Mouse (Mus musculus) heart, embryonic 14.5 days (tissue): Measurements from ENCODE around the gene Fads1. TPM values are rescaled to one million over a fixed set of nuclear protein-coding genes. Genes with fewer than 3 reads are reported as not detected.
"Not testable (repeated sequence)": the region's sequence is repeated elsewhere in the genome, so short reads cannot be mapped to it uniquely, and the experiment has no call there.

ENCODE experiments used
- ATAC-seq: fragments of 200-750 bp; cut with Nextera tagmentation; 2 replicates; pipeline ENCODE4 v1.8.0; 2017; ENCODE audit warnings: low read depth, moderate TSS enrichment; ENCODE audit not compliant: insufficient number of reproducible peaks, insufficient read depth, low FRiP score
- H3K27ac ChIP-seq, 2 experiments: fragments of 200-500 bp in 1 of 2; fragments of 300-500 bp in 1 of 2; sonication (generic) in 1 of 2; replicated peaks in 1 of 2; 2 replicates each; pipeline ENCODE4 v1.5.1; 2012 to 2014; ENCODE audit warnings: low read depth in 2 of 2, low read length in 2 of 2, control low read depth in 1 of 2, mild to moderate bottlenecking in 1 of 2, mixed read lengths in 1 of 2; ENCODE audit not compliant: control insufficient read depth in 1 of 2, insufficient read depth in 1 of 2
- H3K27me3 ChIP-seq: fragments of 300-500 bp; sonication (generic); 2 replicates; pipeline ENCODE4 v1.6.1; 2014; ENCODE audit warnings: mild to moderate bottlenecking, low read length, control low read depth; ENCODE audit not compliant: control insufficient read depth, insufficient read depth
- H3K36me3 ChIP-seq: fragments of 300-500 bp; sonication (generic); 2 replicates; pipeline ENCODE4 v1.6.1; 2014; ENCODE audit warnings: mild to moderate bottlenecking, control low read depth, low read length, mixed read lengths; ENCODE audit not compliant: control insufficient read depth, insufficient read depth
- H3K4me1 ChIP-seq, 2 experiments: fragments of 200-500 bp in 1 of 2; fragments of 300-500 bp in 1 of 2; sonication (generic) in 1 of 2; 2 replicates each; pipeline ENCODE4 v1.6.1; 2012 to 2014; ENCODE audit warnings: low read length in 2 of 2, control low read depth in 1 of 2, mixed read lengths in 1 of 2; ENCODE audit not compliant: control insufficient read depth in 2 of 2, insufficient read depth in 2 of 2
- H3K4me2 ChIP-seq: fragments of 300-500 bp; sonication (generic); 2 replicates; pipeline ENCODE4 v1.6.1; 2014; ENCODE audit warnings: mild to moderate bottlenecking, low read length
- H3K4me3 ChIP-seq, 2 experiments: fragments of 200-500 bp in 1 of 2; fragments of 300-500 bp in 1 of 2; sonication (generic) in 1 of 2; 2 replicates each; pipeline ENCODE4 v1.5.1; 2012 to 2014; ENCODE audit warnings: low read length in 2 of 2, mild to moderate bottlenecking in 2 of 2, control low read depth in 1 of 2, low read depth in 1 of 2, moderate library complexity in 1 of 2; ENCODE audit not compliant: control insufficient read depth in 1 of 2, insufficient read depth in 1 of 2
- H3K9ac ChIP-seq: fragments of 300-500 bp; sonication (generic); 2 replicates; pipeline ENCODE4 v1.6.1; 2014; ENCODE audit warnings: mild to moderate bottlenecking, low read length
- H3K9me3 ChIP-seq: fragments of 300-500 bp; sonication (generic); 2 replicates; pipeline ENCODE4 v1.6.1; 2016; ENCODE audit warnings: low read length, control low read depth; ENCODE audit not compliant: control insufficient read depth
- WGBS: fragments of 180-500 bp; shearing (Covaris S2); extraction: QIAGEN DNeasy Blood & Tissue Kit; methylation state at CpG from one replicate; pipeline ENCODE4 v1.1.7; 2014; 5-methylcytosine and 5-hydroxymethylcytosine counted together
- polyA plus RNA-seq: library from polyadenylated mRNA; unstranded; fragments of >200 nt; fragmentation: Nextera tagmentation; extraction: Ambion mirVana; gene quantifications from 2 replicates; pipeline ENCODE4 v1.2.1, GENCODE M21; 2014

The Fads1 gene
- polyA plus RNA-seq, 1 experiment from 2014 or later: 39.8 TPM

GRCm38 (mm10) chr19:10157725-10158124 lies 25.0 kb upstream of the Fads1 start:
- H3K36me3 ChIP-seq: no peaks in the 10 kb centered on the region
- no peaks in the 10 kb centered on the region for H3K27me3 ChIP-seq
- no peaks in the 10 kb centered on the region for H3K4me1 ChIP-seq
- no peak for ATAC-seq
- H3K4me2 ChIP-seq: no peak overlapping the region
- H3K4me3 ChIP-seq: no peak overlapping the region
- no peak overlapping the region for H3K9ac ChIP-seq
- no peak overlapping the region for H3K27ac ChIP-seq
- 18% methylated on average over 2 of the region's 2 CpGs for WGBS
- no peaks in the 10 kb centered on the region for H3K9me3 ChIP-seq

- Histone ChIP-seq H3K4me2 (no peak overlapping the region), H3K4me3 (no peak overlapping the region), H3K9me3 (no peaks in the 10 kb centered on the region), H3K36me3 (no peaks in the 10 kb centered on the region), H3K27me3 (no peaks in the 10 kb centered on the region), H3K9ac (no peak overlapping the region), H3K4me1 (no peaks in the 10 kb centered on the region), H3K27ac (no peak overlapping the region)
- WGBS: 66% methylated on average over 3 of the region's 3 CpGs
- ATAC-seq: no peak
Observed at GRCm38 (mm10) chr19:10163896-10164295, 18.8 kb upstream of the Fads1 start.

DNA sequence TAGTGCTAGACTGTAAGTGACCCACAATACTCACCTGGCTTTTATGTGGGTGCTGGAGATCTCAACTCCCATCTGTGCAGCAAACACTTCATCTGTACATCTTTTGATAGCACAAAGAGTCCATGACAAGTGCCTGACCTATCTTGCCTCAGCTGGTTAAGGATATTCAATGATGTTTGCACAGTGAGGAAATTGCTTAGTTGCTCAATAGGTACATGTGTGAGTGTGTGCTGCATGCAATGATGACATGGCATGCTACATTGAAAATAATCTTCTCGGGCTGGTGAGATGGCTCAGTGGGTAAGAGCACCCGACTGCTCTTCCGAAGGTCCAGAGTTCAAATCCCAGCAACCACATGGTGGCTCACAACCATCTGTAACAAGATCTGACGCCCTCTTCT lies 16.8 kb upstream of the Fads1 start:
- not testable (repeated sequence) for H3K9ac ChIP-seq, H3K27me3 ChIP-seq, ATAC-seq, H3K36me3 ChIP-seq, H3K27ac ChIP-seq, H3K4me3 ChIP-seq, H3K4me2 ChIP-seq, H3K4me1 ChIP-seq, H3K9me3 ChIP-seq
- 83% methylated on average over 3 of the region's 4 CpGs for WGBS

GRCm38 (mm10) chr19:10167112-10167511 lies 15.6 kb upstream of the Fads1 start:
- Histone ChIP-seq H3K27ac (no peak overlapping the region), H3K4me1 (no peaks in the 10 kb centered on the region), H3K27me3 (no peaks in the 10 kb centered on the region), H3K4me2 (no peak overlapping the region), H3K4me3 (no peak overlapping the region), H3K36me3 (no peaks in the 10 kb centered on the region), H3K9me3 (no peaks in the 10 kb centered on the region), H3K9ac (no peak overlapping the region)
- ATAC-seq: no peak
- 65% methylated on average over 4 of the region's 4 CpGs for WGBS

- Histone ChIP-seq H3K27ac (no peak overlapping the region), H3K9ac (no peak overlapping the region), H3K36me3 (no peaks in the 10 kb centered on the region), H3K4me2 (no peak overlapping the region), H3K4me1 (no peaks in the 10 kb centered on the region), H3K9me3 (no peaks in the 10 kb centered on the region), H3K4me3 (no peak overlapping the region), H3K27me3 (no peaks in the 10 kb centered on the region)
- no peak for ATAC-seq
- WGBS: 79% methylated on average over 1 of the region's 1 CpGs
Observed at GRCm38 (mm10) chr19:10167951-10168350, 14.7 kb upstream of the Fads1 start.

DNA sequence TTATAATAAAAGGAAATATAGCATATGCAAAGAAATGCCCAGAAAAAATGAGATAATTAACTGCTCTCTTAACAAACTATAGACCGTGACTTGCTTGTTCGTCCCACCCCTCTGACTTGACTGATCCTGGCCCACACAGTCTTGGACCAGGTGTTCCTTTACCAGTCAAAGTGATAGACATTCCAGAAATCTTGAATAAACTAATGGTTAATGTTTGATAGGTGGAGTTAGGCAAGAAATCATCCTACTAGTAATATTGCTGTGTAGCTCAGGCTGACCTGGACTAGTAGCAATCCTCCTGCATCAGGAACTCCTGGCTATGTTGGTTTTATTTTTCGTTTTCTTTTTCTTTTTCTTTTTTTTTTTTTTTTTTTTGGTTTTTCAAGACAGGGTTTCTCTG lies 14.2 kb upstream of the Fads1 start:
- H3K27ac ChIP-seq: no peak overlapping the region
- no peaks in the 10 kb centered on the region for H3K36me3 ChIP-seq
- H3K4me3 ChIP-seq: no peak overlapping the region
- no peak for ATAC-seq
- H3K9me3 ChIP-seq: no peaks in the 10 kb centered on the region
- 75% methylated on average over 3 of the region's 3 CpGs for WGBS
- H3K9ac ChIP-seq: no peak overlapping the region
- no peaks in the 10 kb centered on the region for H3K27me3 ChIP-seq
- no peak overlapping the region for H3K4me2 ChIP-seq
- no peaks in the 10 kb centered on the region for H3K4me1 ChIP-seq

GRCm38 (mm10) chr19:10169179-10169578 lies 13.5 kb upstream of the Fads1 start:
- Histone ChIP-seq H3K4me1 (no peaks in the 10 kb centered on the region), H3K27me3 (no peaks in the 10 kb centered on the region), H3K4me3 (no peak overlapping the region), H3K36me3 (no peaks in the 10 kb centered on the region), H3K27ac (no peak overlapping the region), H3K4me2 (no peak overlapping the region), H3K9ac (no peak overlapping the region), H3K9me3 (no peaks in the 10 kb centered on the region)
- no peak for ATAC-seq

DNA sequence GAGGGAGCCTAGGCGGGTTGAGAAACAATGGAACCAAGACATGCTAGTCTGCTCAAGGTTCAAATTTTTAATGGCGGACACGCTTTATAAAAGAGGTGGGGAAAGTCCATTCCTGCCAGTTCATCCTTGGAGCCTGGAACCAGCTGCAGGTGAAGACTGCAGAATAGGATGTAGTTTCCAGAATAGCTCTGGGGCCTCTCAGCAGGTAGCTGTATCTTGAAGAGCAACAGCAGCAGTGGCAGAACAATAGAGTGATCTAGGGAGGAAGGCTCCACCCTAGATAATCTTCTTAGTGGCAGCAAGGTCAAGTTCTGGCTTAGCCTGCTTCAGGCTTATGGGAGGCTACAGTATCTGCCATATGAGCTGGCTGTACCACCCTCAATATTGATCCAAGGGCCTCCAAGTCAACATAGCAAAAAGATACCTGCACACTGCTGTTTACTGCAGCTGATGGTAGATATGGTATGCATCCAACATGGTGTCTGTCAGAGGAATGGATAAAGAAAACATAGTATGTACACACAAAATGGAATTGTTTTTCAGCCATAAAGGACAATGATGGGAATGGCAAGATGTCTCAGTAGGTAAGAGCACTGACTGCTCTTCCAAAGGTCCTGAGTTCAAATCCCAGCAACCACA lies 12.9 kb upstream of the Fads1 start:
- H3K9ac ChIP-seq, ATAC-seq, H3K4me3 ChIP-seq, H3K27ac ChIP-seq, H3K27me3 ChIP-seq, H3K9me3 ChIP-seq, H3K4me2 ChIP-seq, H3K36me3 ChIP-seq, H3K4me1 ChIP-seq: not testable (repeated sequence)
- WGBS: 77% methylated on average over 3 of the region's 3 CpGs
